Mouse (Mus musculus) intestine, postnatal 0 days (tissue): ENCODE measurements around the gene Pde1c. TPM values are rescaled to one million over a fixed set of nuclear protein-coding genes. Genes with fewer than 3 reads are reported as not detected.
A peak's percentile ranks its signal among the peaks of the same experiment; 100 is the strongest.

Source experiments
- ATAC-seq: fragments of 200-750 bp; cut with Nextera tagmentation; 2 replicates; pipeline ENCODE4 v1.8.0; 2017; ENCODE audit warnings: mild to moderate bottlenecking, moderate TSS enrichment, moderate library complexity
- H3K27ac ChIP-seq: fragments of 300-500 bp; sonication (generic); 2 replicates; pipeline ENCODE4 v1.5.1; 2014; ENCODE audit warnings: mild to moderate bottlenecking, low read depth, low read length, moderate library complexity
- H3K27me3 ChIP-seq: fragments of 300-500 bp; sonication (generic); replicated peaks from 2 replicates; pipeline ENCODE4 v1.6.1; 2014; ENCODE audit warnings: low read length, mixed read lengths; ENCODE audit not compliant: control insufficient read depth, insufficient read depth
- H3K36me3 ChIP-seq: fragments of 300-500 bp; sonication (generic); 2 replicates; pipeline ENCODE4 v1.6.1; 2014; ENCODE audit warnings: mild to moderate bottlenecking, moderate library complexity; ENCODE audit not compliant: control insufficient read depth, insufficient read depth
- H3K4me1 ChIP-seq: fragments of 300-500 bp; sonication (generic); replicated peaks from 2 replicates; pipeline ENCODE4 v1.6.1; 2014; ENCODE audit warnings: antibody characterized with exemption, low read length, mixed read lengths; ENCODE audit not compliant: control insufficient read depth, insufficient read depth
- H3K4me2 ChIP-seq: fragments of 300-500 bp; sonication (generic); replicated peaks from 2 replicates; pipeline ENCODE4 v1.6.1; 2014; ENCODE audit warnings: low read depth, mild to moderate bottlenecking, moderate library complexity
- H3K4me3 ChIP-seq: fragments of 300-500 bp; sonication (generic); 2 replicates; pipeline ENCODE4 v1.5.1; 2014; ENCODE audit warnings: low read depth, low read length
- H3K9ac ChIP-seq: fragments of 300-500 bp; sonication (generic); 2 replicates; pipeline ENCODE4 v1.6.1; 2014; ENCODE audit warnings: mild to moderate bottlenecking, low read depth, low read length
- H3K9me3 ChIP-seq: fragments of 300-500 bp; sonication (generic); 2 replicates; pipeline ENCODE4 v1.6.1; 2016; ENCODE audit warnings: mixed run types; ENCODE audit not compliant: control insufficient read depth
- CTCF ChIP-seq: sonication (generic); IDR thresholded peaks from 2 replicates; pipeline ENCODE4 v1.5.1; 2016; ENCODE audit warnings: low read depth, mild to moderate bottlenecking, control low read depth, antibody characterized with exemption, moderate library complexity
- WGBS: fragments of 180-500 bp; shearing (Covaris S2); extraction: QIAGEN DNeasy Blood & Tissue Kit; methylation state at CpG from one replicate; pipeline ENCODE4 v1.1.7; 2014; 5-methylcytosine and 5-hydroxymethylcytosine counted together
- polyA plus RNA-seq: library from polyadenylated mRNA; unstranded; fragments of >200 nt; fragmentation: Nextera tagmentation; extraction: Ambion mirVana; gene quantifications from 2 replicates; pipeline ENCODE4 v1.2.1, GENCODE M21; 2015

The Pde1c gene
- polyA plus RNA-seq, 1 experiment from 2014 or later: 0.76 TPM

DNA sequence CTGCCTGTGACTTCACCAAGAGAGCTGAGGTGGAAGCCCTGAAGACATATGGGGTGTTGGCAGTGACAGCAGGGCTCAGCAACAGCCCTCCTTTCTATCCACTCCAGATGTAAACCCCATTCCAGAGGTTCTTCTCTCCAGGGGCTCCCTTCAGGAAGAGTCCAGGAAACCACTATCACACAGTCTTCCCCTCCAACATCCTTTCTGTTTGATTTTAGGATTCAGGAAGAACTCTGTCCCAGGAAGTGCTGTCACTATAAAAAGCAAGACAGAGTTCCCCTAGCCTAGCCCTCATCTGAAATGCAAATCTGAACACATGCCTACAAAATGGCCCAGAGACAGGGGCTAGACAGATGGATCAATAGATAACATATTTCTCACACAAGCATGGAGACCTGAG lies 201.6 kb downstream of the Pde1c start:
- Histone ChIP-seq H3K36me3 (no peaks in the 10 kb centered on the region), H3K27ac (no peak overlapping the region), H3K4me2 (no peak overlapping the region), H3K9ac (no peak overlapping the region), H3K27me3 (0 out of 2 replicates have a peak, but pooled peaks cover under 1% of the 10 kb centered on the region), H3K9me3 (no peaks in the 10 kb centered on the region), H3K4me3 (no peak overlapping the region), H3K4me1 (no peaks in the 10 kb centered on the region)
- no peak for ATAC-seq
- TF ChIP-seq CTCF: no peak

DNA sequence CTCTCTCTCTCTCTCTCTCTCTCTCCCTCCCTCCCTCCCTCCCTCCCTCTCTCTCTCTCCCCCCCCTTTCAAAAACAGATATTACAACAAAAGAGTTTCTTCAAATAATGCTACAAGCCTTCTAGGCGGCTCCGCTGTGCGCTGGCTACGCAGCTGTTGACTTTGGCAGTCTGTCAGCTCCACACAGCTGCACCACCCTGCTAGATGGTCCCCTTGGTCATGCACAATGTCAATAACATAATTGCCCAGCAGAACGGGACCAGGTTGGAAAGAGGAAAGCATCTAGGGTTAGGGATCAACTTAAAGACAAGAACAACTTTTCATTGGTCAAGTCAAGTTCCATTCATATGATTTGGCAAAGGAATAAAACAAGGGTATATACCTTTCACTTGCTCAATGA lies 206.3 kb downstream of the Pde1c start:
- no peak overlapping the region for H3K27ac ChIP-seq
- under 1% methylated on average over 5 of the region's 5 CpGs for WGBS
- no peak overlapping the region for H3K4me3 ChIP-seq
- TF ChIP-seq CTCF: no peak
- H3K4me1 ChIP-seq: no peaks in the 10 kb centered on the region
- H3K9me3 ChIP-seq: no peaks in the 10 kb centered on the region
- no peak for ATAC-seq
- H3K27me3 ChIP-seq: 0 out of 2 replicates have a peak, but pooled peaks cover 13% of the 10 kb centered on the region
- H3K4me2 ChIP-seq: peak overlapping the region; percentile 52; the same call in 1 of the 2 replicates
- no peaks in the 10 kb centered on the region for H3K36me3 ChIP-seq
- H3K9ac ChIP-seq: no peak overlapping the region

DNA sequence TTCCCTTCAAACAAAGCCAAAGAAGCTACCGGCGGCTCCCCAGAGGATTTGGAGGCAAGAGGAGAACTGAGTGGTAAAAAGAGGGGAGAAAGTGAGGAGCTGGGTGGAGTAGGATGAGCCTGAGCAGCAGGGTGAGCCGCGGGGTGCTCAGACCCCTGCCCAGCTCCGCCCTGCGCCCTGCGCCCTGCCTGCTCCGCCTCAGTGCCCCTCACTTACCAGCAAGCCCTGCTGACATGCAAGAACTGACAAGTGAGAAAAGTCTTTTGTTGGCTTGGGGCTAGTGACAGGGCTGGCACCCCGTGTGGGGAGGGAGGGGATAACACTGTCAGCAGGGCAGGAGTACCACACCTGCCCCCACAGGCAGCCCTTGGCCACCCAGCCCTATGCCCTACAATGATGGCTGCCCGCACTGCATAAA lies 206.8 kb downstream of the Pde1c start:
- WGBS: 2% methylated on average over 9 of the region's 10 CpGs
- H3K36me3 ChIP-seq: no peaks in the 10 kb centered on the region
- peak overlapping the region; percentile 24 for H3K4me3 ChIP-seq
- TF ChIP-seq CTCF: peak; percentile 45
- peak overlapping the region; percentile 52 for H3K4me2 ChIP-seq
- no peaks in the 10 kb centered on the region for H3K4me1 ChIP-seq
- H3K27ac ChIP-seq: no peak overlapping the region
- ATAC-seq: no peak
- no peaks in the 10 kb centered on the region for H3K9me3 ChIP-seq
- 0 out of 2 replicates have a peak overlapping the region, but pooled peaks have one; percentile 22 for H3K9ac ChIP-seq
- 0 out of 2 replicates have a peak, but pooled peaks cover 13% of the 10 kb centered on the region for H3K27me3 ChIP-seq

DNA sequence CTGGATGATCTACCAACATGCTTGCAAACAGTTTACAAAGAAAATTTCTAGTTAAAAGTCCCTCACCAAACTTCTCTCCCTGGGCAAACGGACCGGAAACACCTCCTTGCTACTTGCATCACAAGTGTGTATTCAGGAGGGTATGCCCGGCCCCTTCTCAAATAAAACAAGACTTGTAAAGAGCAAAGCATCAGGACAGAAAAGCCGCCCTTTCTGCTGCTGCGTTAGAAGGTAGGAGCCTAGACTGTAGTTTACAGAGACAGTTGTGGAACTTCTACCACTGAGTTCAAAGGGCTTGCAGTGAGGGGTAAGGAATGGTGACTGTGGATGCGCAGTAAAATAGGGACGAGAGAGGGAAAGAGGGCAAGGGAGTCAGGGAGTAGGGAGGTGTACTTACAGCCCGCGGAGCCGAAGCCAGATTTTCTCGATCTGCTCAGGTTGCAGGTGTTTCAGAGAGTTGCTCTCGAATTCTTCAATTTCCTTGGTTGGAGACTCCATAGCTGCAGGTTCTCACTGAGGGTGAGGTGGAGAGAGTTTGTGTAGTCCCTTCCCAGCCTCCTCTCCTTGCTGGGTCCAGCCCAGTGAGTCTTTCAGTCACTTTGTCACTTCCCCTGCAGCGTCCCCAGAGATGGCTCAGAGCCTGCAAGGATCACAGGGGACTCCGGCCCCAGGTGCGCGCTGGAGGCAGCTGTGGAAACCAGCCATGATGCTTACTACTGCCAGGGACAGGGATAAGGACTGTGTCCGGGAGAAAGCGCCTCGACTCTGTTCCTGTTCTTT lies 207.4 kb downstream of the Pde1c start:
- Histone ChIP-seq H3K27ac (no peak overlapping the region), H3K4me1 (no peaks in the 10 kb centered on the region), H3K4me3 (peak overlapping the region; percentile 24), H3K36me3 (no peaks in the 10 kb centered on the region), H3K27me3 (0 out of 2 replicates have a peak, but pooled peaks cover 13% of the 10 kb centered on the region), H3K9me3 (no peaks in the 10 kb centered on the region), H3K9ac (0 out of 2 replicates have a peak overlapping the region, but pooled peaks have one; percentile 22), H3K4me2 (peak overlapping the region; percentile 52)
- 3% methylated on average over 19 of the region's 19 CpGs for WGBS
- no peak for TF ChIP-seq CTCF
- ATAC-seq: no peak

DNA sequence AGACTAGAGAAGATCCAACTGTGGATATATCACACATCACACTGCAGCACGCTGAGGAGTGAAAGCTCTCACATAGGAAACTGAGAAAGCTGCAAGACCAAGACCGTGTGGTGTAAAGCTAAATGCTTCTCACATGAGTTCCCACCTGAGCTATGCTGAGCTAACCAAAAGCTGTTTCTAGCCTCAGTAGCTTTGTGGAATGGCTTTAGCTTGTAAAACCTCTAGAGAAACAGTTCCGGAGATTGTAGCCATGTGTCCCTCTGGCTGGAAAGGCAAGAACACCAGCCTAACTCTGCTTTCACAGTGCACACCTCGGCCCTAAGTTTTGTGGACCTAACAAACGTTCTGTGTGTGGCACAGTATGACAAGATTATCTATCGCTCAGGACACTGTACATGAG lies 208.8 kb downstream of the Pde1c start:
- H3K36me3 ChIP-seq: no peaks in the 10 kb centered on the region
- H3K9ac ChIP-seq: no peak overlapping the region
- no peak overlapping the region for H3K4me3 ChIP-seq
- no peak for ATAC-seq
- no peak overlapping the region for H3K27ac ChIP-seq
- no peak for TF ChIP-seq CTCF
- no peaks in the 10 kb centered on the region for H3K4me1 ChIP-seq
- WGBS: 49% methylated on average over 6 of the region's 6 CpGs
- 0 out of 2 replicates have a peak, but pooled peaks cover 13% of the 10 kb centered on the region for H3K27me3 ChIP-seq
- H3K9me3 ChIP-seq: no peaks in the 10 kb centered on the region
- no peak overlapping the region for H3K4me2 ChIP-seq

DNA sequence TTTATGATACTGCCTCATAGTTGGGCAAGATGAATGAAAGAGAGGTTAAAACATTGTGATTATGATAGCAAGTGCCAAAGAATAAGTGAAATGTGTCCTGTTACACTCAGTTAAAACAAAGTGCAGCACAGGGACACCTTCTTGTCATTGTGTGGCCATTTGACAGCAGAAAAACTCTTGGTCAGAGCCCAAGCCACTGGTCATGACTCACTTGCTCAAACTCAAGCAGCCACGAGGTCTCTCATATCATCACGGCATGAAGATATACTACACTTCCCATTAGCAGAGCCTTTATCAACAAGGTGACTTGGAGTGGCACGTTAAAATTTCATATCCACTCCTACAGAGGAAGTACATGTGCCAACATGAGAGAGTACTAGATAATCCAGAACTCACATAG lies 209.8 kb downstream of the Pde1c start:
- H3K4me2 ChIP-seq: no peak overlapping the region
- TF ChIP-seq CTCF: no peak
- no peaks in the 10 kb centered on the region for H3K36me3 ChIP-seq
- H3K9me3 ChIP-seq: no peaks in the 10 kb centered on the region
- no peak for ATAC-seq
- H3K27me3 ChIP-seq: 0 out of 2 replicates have a peak, but pooled peaks cover 13% of the 10 kb centered on the region
- no peak overlapping the region for H3K9ac ChIP-seq
- no peak overlapping the region for H3K4me3 ChIP-seq
- no peaks in the 10 kb centered on the region for H3K4me1 ChIP-seq
- WGBS: 57% methylated on average over 3 of the region's 3 CpGs
- H3K27ac ChIP-seq: no peak overlapping the region
